Mouse (Mus musculus): ENCODE measurements around the gene Rbpj. TPM values are rescaled to one million over a fixed set of nuclear protein-coding genes. Genes with fewer than 3 reads are reported as not detected.

Rbpj gene
- total RNA-seq, 2 experiments from 2014 or later = 18.5 to 21.8 TPM

GRCm38 (mm10) chr5:53591683-53592050 is 125.7 kb downstream of the Rbpj start:
- no peak for DNase-seq

GRCm38 (mm10) chr5:53593080-53593688 is 127.2 kb downstream of the Rbpj start:
- no peak for DNase-seq

- no peak for DNase-seq
Measured at GRCm38 (mm10) chr5:53594274-53594673, 128.3 kb downstream of the Rbpj start.

- DNase-seq = no peak
Measured at GRCm38 (mm10) chr5:53598510-53598909, 132.6 kb downstream of the Rbpj start.

- no peak for DNase-seq
Measured at GRCm38 (mm10) chr5:53599116-53599515, 133.2 kb downstream of the Rbpj start.

GRCm38 (mm10) chr5:53602194-53602593 is 136.2 kb downstream of the Rbpj start:
- DNase-seq = no peak

GRCm38 (mm10) chr5:53605450-53605849 is 139.5 kb downstream of the Rbpj start:
- no peak for DNase-seq

GRCm38 (mm10) chr5:53607230-53607996 is 141.5 kb downstream of the Rbpj start:
- DNase-seq = no peak

GRCm38 (mm10) chr5:53618844-53619243 is 152.9 kb downstream of the Rbpj start:
- DNase-seq = no peak

GRCm38 (mm10) chr5:53632026-53632425 is 166.1 kb downstream of the Rbpj start:
- no peak for DNase-seq

- DNase-seq = no peak
Measured at GRCm38 (mm10) chr5:53636795-53637194, 170.8 kb downstream of the Rbpj start.

- DNase-seq = no peak
Measured at GRCm38 (mm10) chr5:53637206-53637605, 171.3 kb downstream of the Rbpj start.

- no peak for DNase-seq
Measured at GRCm38 (mm10) chr5:53638647-53639046, 172.7 kb downstream of the Rbpj start.

- DNase-seq = no peak
Measured at GRCm38 (mm10) chr5:53646669-53647068, 180.7 kb downstream of the Rbpj start.

GRCm38 (mm10) chr5:53647358-53647757 is 181.4 kb downstream of the Rbpj start:
- DNase-seq = no peak

- no peak for DNase-seq
Measured at GRCm38 (mm10) chr5:53656596-53656995, 190.6 kb downstream of the Rbpj start.

GRCm38 (mm10) chr5:53657925-53658324 is 192.0 kb downstream of the Rbpj start:
- no peak for DNase-seq

- DNase-seq = no peak
Measured at GRCm38 (mm10) chr5:53661508-53661907, 195.6 kb downstream of the Rbpj start.

- DNase-seq = no peak
Measured at GRCm38 (mm10) chr5:53662413-53662812, 196.5 kb downstream of the Rbpj start.

- no peak for DNase-seq
Measured at GRCm38 (mm10) chr5:53663665-53664064, 197.7 kb downstream of the Rbpj start.

- DNase-seq = no peak
Measured at GRCm38 (mm10) chr5:53668021-53668420, 202.1 kb downstream of the Rbpj start.

- DNase-seq = no peak
Measured at GRCm38 (mm10) chr5:53670321-53670938, 204.5 kb downstream of the Rbpj start.

- no peak for DNase-seq
Measured at GRCm38 (mm10) chr5:53671507-53671906, 205.6 kb downstream of the Rbpj start.

GRCm38 (mm10) chr5:53672352-53672751 is 206.4 kb downstream of the Rbpj start:
- peak; percentile 19 for DNase-seq

All from gastrocnemius, postnatal 25 days (tissue).